Mouse (Mus musculus): ENCODE data around the gene Gch1.

The Gch1 gene

DNA sequence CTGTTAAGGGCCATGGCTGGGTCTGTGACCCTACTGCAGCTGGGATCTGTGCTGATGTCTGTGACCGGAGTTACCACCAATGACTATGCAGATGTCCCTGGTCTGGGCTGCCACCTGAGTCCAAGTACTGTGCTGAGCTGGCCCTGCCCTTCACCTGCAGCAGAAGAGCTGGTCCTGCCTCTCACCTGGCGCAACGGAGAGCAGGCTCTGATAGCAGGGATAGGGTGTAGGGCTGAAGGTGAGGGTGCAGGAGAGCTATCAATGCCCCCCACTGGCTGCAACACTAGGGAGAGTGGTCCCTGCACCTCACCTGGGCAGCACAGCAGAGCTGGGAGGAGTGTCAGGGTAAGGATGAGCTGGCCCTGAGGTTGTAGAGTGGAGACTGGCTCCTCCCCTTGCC lies 17.4 kb upstream of the Gch1 start:
- no peak for DNase-seq (ENCODE audit: low read depth, low spot score)

DNA sequence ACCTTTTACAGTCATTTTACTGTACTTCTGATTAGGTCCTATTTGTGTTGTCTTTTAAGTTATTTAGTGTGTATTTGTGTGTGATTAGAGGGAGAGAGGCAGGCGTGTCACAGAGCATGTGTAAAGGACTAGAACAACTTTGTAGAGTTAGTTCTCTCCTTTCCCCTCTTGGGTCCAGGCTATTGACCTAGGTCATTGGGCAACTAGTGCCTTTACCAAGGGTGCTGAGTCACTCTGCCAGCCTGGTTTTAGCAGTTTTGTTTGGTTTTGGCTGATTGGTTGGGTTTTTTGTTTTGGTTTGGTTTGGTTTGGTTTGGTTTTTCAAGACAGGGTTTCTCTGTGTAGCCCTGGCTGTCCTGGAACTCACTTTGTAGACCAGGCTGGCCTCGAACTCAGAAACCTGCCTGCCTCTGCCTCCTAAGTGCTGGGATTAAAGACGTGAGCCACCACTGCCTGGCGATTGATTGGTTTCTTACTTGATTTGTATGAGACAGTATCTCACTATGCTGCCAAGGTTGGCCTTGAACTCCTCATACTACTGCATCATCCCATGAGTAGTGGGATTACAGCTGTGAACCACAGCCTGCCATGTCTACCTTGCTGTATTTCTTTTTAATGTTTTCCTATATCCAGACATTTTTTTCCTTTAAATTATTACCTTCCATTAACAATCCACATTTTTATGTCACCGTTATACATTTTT lies 16.2 kb upstream of the Gch1 start:
- no peak for DNase-seq (ENCODE audit: low read depth, low spot score)

DNA sequence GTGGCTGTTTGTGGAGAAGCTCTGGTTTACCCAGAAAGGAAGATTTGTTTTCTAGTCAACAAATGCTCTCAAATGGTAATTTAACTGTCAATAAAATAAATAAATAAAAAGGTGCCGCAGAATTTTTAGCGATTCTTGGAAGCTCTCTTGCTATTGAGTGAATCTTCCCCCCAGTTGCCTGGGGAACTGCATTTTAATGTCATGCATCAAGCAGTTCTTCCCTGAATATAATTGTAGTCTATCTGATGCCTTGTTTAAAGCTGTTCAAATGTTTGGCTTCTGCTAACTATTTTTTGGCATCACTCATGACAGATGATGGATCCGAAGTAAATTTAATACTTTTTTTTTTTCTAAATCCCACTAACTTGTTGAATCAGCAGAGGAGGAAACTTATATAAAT lies 8.1 kb upstream of the Gch1 start:
- no peak for DNase-seq (ENCODE audit: low read depth, low spot score)

DNA sequence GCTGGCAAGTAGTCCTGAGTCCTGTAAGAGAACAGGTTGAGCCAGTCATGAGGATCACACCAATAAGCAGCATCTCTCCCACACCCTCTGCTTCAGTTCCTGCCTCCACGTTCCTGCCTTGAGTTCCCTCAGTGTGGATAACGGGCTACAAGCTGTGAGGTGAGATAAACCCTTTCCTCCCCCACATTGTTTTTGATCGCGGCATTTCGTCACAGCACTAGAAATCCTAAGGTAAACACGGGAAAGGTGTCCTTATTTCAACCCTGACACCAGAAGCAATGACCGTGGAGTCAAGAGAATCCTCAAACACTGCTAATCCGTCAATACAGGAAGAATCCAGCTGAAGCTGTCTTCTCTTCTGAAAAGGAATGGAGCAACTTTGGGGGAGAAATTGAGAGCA lies 7.5 kb upstream of the Gch1 start:
- no peak for DNase-seq (ENCODE audit: low read depth, low spot score)

DNA sequence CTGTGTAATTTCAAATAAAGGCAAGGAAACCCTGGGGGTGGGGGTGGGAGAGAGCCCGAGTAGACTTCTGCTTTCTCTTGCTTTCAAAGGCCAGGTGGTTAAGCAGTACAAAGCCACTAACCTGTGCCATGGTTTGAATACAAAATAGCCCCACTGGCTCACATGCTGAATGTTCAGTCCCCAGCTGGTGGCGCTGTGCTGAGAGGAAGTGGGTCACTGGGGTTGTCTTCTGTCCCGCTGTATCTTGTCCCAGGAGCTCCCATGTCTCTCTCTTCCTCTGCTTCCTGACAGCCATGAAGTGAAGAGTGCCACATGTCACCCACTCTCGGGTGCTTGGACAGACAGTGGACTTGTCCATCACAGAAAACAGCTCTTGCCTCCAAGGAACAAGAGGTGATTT lies 4.9 kb upstream of the Gch1 start:
- DNase-seq (ENCODE audit: low read depth, low spot score) = no peak

DNA sequence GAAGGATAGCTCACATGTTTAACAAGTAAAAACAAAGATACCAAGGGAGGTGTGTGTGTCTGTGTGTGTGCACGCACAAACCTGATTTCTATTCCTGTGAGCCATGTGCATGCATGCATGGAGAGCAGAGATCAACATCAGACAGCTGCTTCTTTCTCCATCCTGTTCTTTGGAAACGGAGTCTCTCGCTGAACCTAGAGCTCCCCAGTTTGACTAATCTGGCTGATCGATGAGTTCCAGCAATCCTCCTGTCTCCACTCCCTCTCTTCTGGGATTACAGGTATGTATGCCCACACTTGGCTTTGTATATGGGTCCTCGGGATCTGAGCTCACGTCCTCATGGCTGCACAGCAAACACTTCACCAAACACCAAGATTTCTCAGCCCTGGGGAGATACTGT lies 4.3 kb upstream of the Gch1 start:
- no peak for DNase-seq (ENCODE audit: low read depth, low spot score)

DNA sequence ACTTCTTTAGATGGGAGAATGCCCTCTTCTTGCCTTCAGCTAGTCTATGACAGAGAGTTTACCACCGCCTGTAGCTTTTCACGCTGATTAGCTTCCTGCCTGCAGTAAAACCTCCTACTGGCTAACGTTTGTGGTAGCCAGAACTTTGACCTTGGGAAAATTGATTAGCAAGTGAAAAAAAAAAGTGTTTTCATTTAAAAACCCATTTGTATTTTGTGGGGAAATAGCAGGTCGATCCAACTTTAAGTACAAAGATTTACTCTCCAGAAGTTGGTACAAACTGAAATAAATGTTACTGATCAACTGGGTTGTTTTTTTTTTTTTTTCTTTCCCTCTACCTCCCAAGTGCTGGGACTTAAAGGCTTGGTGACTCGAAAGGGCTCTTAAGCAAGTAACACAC lies 2.6 kb upstream of the Gch1 start:
- DNase-seq (ENCODE audit: low read depth, low spot score) = no peak

DNA sequence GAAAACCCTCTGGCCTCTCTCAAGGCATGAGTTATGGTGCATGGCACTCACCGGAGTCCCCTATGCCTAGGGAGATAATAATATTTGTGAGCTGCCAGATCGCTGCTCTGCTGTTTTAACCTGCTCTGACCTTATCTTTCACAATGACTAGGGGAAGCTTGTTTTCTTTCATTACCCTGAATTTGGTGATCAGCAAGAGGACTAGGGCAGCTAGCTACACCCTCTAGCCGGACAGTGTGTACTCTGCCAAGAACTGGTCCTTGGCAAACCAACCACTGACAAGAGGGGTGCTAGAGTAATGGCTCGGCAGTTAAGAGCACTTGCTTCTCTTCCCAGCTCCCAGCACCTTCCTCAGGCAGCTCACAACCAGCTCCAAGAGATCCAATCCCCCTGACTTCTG lies 1.4 kb upstream of the Gch1 start:
- no peak for DNase-seq (ENCODE audit: low read depth, low spot score)

DNA sequence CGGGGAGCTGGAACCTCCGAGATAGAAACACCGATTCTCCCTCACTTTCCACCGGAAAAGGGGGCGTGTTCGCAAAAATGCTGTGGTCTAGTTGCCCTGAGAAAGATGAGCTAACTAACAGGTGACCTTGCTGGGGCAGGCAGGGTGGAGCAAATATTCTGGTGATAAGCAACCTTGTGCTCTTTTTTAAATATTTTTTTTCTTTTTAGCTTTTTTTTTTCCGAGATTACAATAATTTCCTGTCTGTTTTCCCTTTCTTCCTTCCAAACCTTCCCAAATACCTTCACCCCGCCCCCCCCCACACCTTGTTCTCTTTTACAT lies 382 bp upstream of the Gch1 start:
- DNase-seq (ENCODE audit: low read depth, low spot score) = no peak

DNA sequence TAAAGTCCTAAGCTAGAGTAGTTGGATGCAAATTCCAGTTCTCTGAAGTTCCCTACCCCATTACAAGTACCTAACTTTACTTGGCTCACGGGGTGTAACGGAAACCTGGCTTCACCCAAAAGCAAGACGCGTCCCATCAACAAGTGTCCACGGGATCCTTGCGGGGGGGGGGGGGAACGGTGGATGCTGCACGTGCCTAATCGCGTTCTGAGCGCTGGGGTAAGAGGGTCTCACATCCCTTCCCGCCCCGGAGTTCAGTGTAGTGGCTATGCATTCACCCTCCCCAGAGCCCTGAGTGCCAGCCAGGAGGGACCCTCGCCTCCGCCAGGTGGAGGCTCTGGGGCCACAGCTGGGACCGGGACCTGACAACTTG lies 752 bp downstream of the Gch1 start:
- DNase-seq (ENCODE audit: low read depth, low spot score) = no peak

DNA sequence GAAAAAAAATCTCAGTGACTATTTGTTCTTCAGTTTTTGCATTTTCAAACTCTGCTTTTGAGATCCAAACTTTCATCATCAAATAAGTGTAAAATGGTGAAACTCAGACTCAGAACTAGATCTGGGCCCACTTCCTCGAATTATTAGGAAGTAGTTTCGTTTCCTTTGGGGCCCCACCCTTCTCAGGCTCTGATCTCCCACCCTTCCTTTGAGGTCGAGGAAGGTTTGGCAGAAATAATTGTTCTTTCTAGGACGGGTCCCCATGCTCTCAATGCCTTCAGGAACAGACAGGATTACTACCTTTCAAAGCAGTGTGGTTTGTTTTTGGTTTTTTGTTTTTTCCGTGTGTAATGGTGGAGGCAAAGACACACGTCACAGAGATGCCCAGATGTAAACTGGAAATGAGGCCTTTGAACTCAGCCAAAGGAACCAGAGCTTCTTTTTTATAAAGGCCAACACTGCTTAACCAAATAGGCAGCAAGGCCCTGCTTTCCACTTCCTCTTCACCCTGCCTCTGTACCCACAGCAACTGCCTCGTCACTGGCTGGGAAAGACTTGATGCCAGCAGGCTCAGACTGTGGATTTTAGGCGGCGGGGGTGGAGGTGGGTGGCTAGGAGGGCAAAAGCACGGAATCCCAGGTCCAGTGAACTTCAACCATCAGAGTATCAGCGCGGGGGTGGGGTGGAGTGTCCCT lies 1.4 kb downstream of the Gch1 start:
- no peak for DNase-seq (ENCODE audit: low read depth, low spot score)

DNA sequence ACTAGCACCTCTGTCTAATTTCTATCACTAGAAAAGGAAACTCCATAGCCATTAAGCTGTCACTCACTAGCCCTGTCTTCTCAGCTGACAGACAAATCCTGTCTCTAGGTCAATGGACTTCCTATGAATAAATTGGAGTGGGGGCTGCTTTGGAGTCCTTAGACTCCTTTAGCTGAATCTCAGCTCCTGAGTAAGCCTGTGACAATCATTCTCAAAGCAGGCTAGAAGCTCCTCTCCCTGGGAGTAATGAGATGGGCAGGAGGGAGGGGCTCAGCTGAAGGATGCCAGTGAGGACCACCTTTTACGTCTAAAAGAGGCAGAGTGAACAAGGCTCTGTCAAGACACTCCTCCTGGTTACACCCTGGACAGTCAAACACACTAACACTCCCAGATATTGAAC lies 2.0 kb downstream of the Gch1 start:
- no peak for DNase-seq (ENCODE audit: low read depth, low spot score)

DNA sequence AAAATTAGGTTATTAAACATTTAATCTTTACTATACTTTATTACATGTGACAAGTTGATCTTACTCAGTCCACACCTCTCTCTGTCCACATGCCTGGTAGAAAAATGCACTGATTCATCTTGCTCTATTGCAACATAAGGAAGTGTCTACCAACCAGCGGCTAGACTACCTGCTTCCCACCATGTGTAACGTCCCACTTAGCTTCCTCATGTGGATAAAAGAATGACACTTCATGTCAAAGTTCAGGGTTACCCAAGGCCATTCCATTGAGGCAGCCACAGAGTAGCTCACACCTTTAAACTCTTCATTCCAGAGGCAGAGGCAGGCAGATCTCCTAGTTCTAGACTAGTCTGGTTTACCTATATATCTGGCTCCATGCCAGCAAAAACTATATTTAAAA lies 2.7 kb downstream of the Gch1 start:
- DNase-seq (ENCODE audit: low read depth, low spot score) = no peak

DNA sequence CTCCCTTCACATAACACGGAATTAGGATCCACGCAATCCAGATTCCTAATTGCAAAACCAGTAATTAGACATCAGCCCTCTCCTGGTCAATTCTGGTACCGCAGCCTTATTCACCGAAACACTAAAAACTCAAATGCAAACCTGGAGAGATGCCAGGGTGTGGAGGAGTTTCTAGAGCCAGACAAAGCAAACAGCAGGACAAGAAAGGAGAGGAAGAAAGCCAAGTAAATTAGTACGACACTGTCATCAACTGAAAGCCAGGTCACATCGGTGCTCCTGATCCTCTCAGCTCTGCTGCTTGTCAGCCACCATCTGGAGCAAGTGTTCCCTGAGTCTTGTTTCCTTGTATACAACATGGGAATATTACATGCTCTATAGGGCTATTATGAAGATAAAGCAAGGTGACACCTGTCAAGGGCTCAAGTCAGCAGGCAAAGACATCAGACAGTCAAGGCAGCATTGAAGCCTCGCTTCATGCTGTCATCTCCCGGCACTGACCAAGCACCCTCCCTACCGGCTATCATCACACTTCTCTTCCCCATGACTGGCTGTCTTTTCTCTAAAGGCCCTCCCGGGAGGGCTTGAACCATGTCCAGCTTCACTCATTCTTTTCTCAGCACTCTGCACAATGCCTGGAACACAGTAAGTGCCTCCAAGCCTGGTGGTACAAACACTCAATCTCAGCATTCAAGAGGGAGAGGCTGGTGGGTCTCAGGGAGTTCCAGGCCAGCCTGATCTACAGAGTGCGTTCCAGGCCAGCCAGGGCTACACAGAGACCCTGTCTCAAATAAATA lies 7.5 kb downstream of the Gch1 start:
- no peak for DNase-seq (ENCODE audit: low read depth, low spot score)

DNA sequence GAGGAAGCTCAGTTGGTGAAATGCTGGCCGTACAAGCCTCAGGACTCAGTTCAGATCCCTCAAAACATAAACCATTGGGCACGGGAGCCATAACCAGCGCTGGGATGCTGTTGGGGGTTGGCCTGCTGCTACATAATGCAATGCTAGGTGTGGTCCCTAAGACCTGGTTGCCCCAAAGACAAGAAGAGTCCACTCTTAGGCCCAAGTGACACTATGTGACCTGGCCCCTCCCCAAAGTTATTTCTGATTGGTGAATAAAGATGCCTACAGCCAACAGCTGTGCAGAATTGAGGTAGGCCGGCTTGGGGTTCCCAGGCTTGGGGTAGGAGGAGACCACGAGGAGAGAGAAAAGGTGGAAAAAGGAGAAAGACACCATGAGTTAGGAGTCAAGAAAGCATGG lies 10.4 kb downstream of the Gch1 start:
- DNase-seq (ENCODE audit: low read depth, low spot score) = no peak

DNA sequence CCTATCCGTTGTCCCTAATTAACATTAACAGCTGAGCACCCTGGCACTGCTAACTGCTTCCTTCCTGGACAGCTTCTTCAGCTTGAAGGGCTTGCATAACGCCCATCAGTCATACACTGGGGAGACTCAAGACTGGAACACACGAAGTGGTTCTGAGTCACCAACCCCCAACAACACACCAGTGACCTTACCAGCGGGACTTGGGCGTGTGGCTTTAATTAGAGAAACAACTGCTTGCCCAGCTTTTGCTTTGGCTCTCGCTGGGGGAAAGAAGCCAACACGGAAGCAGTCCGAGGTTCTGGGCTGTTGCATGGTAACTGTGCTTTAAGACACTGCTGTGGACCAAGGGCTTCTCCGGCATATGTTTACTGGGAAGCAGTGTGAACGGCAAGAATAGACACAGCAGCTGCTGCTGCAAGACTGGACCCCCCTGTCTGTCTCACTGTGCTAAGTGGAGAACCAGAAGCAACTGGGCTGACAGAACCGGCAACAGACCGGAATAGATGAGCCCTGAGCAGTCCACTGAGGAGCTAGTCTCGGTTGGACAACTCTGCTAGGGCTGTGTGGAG lies 11.3 kb downstream of the Gch1 start:
- no peak for DNase-seq (ENCODE audit: low read depth, low spot score)

DNA sequence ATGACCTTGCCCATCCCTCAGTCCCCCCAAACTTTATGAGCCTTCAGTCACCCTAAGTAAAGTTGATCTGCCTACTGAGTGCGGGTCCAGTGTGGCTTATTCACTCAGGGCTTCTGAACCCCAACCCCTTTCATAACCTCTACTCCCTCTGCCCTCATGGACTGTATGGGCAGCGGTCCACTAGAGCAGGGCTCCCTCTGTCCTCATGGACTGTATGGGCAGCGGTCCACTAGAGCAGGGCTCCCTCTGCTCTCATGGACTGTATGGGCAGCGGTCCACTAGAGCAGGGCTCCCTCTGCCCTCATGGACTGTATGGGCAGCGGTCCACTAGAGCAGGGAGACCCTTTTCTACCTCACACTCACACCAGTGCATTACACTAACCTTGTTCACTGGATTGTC lies 13.0 kb downstream of the Gch1 start:
- DNase-seq (ENCODE audit: low read depth, low spot score) = no peak

DNA sequence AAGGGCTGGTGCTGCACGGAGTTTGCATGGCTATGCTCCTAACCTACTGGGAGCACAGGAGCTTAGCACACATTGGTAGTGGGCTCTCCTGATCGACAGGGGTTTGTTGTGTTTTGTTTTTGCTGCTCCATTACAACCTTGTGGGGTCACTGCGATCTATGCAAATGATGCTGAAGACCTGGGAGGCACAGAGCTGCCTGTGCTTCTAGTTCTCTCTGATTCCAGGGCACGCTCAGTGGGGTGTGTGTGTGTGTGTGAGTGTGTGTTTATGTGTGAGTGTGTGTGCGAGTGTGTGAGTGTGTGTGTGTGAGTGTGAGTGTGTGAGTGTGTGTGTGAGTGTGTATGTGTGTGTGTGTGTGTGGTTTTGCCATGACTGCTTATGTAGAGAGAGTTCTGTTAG lies 14.1 kb downstream of the Gch1 start:
- no peak for DNase-seq (ENCODE audit: low read depth, low spot score)

DNA sequence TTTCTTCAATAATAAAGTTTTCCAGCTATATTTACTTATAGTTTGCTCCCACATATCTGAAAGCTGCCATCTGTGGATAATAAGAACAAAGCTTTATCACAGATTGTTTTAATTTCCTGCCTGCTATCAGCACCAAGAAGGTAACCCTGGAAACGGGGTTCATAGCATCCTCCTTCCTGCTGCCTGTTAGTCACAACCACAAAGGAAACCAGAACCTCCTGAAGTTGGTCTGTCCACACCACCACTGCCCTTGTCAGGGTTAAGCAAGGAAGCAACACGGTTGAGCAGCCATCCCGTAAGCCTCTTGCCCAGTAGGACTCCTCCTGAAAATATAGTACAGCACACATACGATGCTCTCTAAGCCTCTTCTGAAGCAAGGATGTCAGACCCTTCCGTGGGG lies 17.1 kb downstream of the Gch1 start:
- no peak for DNase-seq (ENCODE audit: low read depth, low spot score)

DNA sequence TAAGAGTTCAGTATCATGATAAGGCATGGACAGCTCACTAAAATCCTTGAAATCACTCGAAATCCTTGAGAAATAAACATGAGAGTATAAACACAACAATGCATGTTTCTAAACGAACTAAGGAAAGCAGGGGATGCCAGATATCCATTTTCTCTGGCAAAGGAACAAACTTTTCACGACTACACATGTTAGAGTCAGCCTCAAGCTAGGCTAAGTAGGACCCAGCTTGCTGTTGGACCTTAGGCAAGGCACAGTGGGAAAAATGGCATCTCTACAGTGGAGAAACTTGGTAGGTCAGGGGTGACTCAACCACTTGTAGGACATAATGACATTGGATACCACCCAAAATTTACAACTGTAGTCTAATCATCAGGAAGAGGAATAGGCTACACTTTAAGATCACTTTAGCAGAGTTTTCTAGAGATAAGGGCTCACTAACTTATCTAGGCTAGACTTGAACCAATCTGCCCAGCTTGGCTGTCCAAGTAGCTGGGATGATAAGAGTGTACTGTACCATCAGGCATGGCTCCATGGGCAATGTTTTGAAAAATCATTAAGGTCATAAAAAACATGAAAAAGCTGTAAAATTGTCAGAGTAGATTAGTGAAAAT lies 18.6 kb downstream of the Gch1 start:
- DNase-seq (ENCODE audit: low read depth, low spot score) = no peak

DNA sequence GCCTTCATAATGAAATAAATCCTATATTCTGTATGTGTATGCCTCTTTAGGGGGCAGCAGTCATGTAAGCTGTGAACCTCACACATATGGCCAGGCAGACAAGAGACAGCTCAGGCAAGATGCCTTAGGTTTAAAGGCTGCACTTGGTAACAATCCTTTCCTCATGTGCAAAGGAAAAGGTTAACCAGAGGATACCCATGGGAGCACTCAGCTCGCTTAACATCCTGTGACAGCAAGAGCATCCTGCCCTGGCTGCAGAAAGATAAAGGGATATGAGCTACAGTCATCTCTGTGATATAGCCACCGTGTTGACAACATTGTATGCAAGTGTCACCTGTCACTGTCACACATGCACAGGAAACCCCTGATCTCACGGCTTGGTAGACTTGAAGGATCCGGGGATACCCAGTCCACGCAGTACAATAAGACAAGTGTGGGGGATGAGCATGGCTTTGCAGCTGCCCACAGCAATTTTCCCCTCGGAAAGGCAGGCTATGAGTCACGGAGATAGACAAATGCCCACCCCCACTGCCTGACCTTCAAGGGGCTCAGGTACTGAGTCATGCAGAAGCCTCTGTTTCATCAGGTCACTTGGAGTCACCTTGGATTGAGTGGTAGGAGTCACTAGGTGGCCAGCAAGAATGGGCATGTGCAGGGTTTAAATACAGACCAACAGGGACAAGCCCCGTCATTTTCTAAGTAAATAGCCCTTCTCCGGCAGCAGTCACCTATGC lies 19.4 kb downstream of the Gch1 start:
- DNase-seq (ENCODE audit: low read depth, low spot score) = no peak

DNA sequence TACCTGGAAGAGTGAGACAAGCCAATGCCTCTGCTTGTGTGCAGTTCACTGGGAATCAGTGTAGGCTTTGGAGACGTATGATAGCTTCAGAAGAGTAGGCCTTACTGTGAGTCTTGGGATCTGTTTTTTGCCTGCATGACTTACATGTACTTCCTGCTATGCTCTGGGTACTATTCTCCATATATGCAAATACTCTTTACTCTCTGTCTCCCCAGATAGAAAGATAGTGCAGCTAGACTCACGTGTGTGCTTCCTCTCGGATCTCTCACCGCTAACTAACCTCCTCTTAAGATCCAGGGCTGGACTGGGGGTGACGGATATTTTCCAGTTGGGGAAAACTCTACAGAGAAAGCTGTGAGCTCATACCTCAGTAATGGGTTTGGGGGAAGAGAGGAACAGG lies 23.5 kb downstream of the Gch1 start:
- no peak for DNase-seq (ENCODE audit: low read depth, low spot score)

All from retina, adult 2 months (tissue).